Mouse (Mus musculus) liver, embryonic 15.5 days (tissue): Measurements from ENCODE around the gene Lmx1b. TPM values are rescaled to one million over a fixed set of nuclear protein-coding genes. Genes with fewer than 3 reads are reported as not detected.

ENCODE experiments used
- ATAC-seq: fragments of 200-750 bp; cut with Nextera tagmentation; 2 replicates; pipeline ENCODE4 v1.8.0; 2017; ENCODE audit warnings: moderate number of reproducible peaks, mild to moderate bottlenecking, moderate library complexity; ENCODE audit not compliant: insufficient read depth
- H3K27ac ChIP-seq: fragments of 300-500 bp; sonication (generic); replicated peaks from 2 replicates; pipeline ENCODE4 v1.5.1; 2015; ENCODE audit warnings: mild to moderate bottlenecking, inconsistent platforms
- H3K27me3 ChIP-seq: fragments of 300-500 bp; sonication (generic); 2 replicates; pipeline ENCODE4 v1.6.1; 2015; ENCODE audit warnings: mild to moderate bottlenecking, inconsistent platforms
- H3K36me3 ChIP-seq: fragments of 300-500 bp; sonication (generic); replicated peaks from 2 replicates; pipeline ENCODE4 v1.6.1; 2015; ENCODE audit warnings: moderate library complexity, mild to moderate bottlenecking, inconsistent platforms
- H3K4me1 ChIP-seq: fragments of 300-500 bp; sonication (generic); replicated peaks from 2 replicates; pipeline ENCODE4 v1.6.1; 2015; ENCODE audit warnings: inconsistent platforms
- H3K4me2 ChIP-seq: fragments of 300-500 bp; sonication (generic); 2 replicates; pipeline ENCODE4 v1.6.1; 2015; ENCODE audit warnings: moderate library complexity, mild to moderate bottlenecking, inconsistent platforms
- H3K4me3 ChIP-seq: fragments of 300-500 bp; sonication (generic); replicated peaks from 2 replicates; pipeline ENCODE4 v1.5.1; 2015; ENCODE audit warnings: mild to moderate bottlenecking, inconsistent platforms
- H3K9ac ChIP-seq: fragments of 300-500 bp; sonication (generic); 2 replicates; pipeline ENCODE4 v1.6.1; 2015; ENCODE audit warnings: moderate library complexity, mild to moderate bottlenecking, inconsistent platforms
- H3K9me3 ChIP-seq: fragments of 300-500 bp; sonication (generic); replicated peaks from 2 replicates; pipeline ENCODE4 v1.6.1; 2016; ENCODE audit warnings: inconsistent platforms
- WGBS: fragments of 180-500 bp; shearing (Covaris S2); methylation state at CpG from one replicate; pipeline ENCODE4 v1.1.7; 2015; ENCODE audit warnings: mixed read lengths; ENCODE audit not compliant: insufficient replicate concordance; 5-methylcytosine and 5-hydroxymethylcytosine counted together
- polyA plus RNA-seq: library from polyadenylated mRNA; unstranded; fragments of >200 nt; fragmentation: Nextera tagmentation; extraction: Ambion mirVana; gene quantifications from 2 replicates; pipeline ENCODE4 v1.2.1, GENCODE M21; 2015

The Lmx1b gene
- polyA plus RNA-seq, 1 experiment from 2014 or later, result not detected

GRCm38 (mm10) chr2:33665363-33666058, 25.2 kb upstream of the Lmx1b start:
- H3K27ac ChIP-seq, result no peak overlapping the region

GRCm38 (mm10) chr2:33664661-33665060, 24.4 kb upstream of the Lmx1b start:
- Histone ChIP-seq H3K4me1 (0 out of 2 replicates have a peak, but pooled peaks cover 10% of the 10 kb centered on the region), H3K4me2 (no peak overlapping the region), H3K9ac (no peak overlapping the region), H3K4me3 (no peak overlapping the region), H3K27ac (no peak overlapping the region), H3K36me3 (no peaks in the 10 kb centered on the region), H3K9me3 (no peaks in the 10 kb centered on the region), H3K27me3 (peaks cover 6% of the 10 kb centered on the region; the same call in 1 of the 2 replicates)
- no peak for ATAC-seq
- WGBS, result 47% methylated on average over 4 of the region's 4 CpGs

More at GRCm38 (mm10) chr2:33665363-33666058, 25.2 kb upstream of the Lmx1b start:
- H3K36me3 ChIP-seq, result no peaks in the 10 kb centered on the region
- no peak overlapping the region for H3K9ac ChIP-seq
- peak overlapping the region; percentile 6; the same call in 1 of the 2 replicates for H3K4me2 ChIP-seq
- peaks cover 6% of the 10 kb centered on the region; the same call in 1 of the 2 replicates for H3K27me3 ChIP-seq
- ATAC-seq, result no peak
- no peaks in the 10 kb centered on the region for H3K9me3 ChIP-seq
- H3K4me3 ChIP-seq, result no peak overlapping the region
- H3K4me1 ChIP-seq, result 0 out of 2 replicates have a peak, but pooled peaks cover 10% of the 10 kb centered on the region
- WGBS, result 31% methylated on average over 13 of the region's 13 CpGs

GRCm38 (mm10) chr2:33659288-33659629, 18.9 kb upstream of the Lmx1b start:
- H3K9me3 ChIP-seq, result no peaks in the 10 kb centered on the region
- H3K36me3 ChIP-seq, result no peaks in the 10 kb centered on the region
- H3K4me3 ChIP-seq, result no peak overlapping the region
- WGBS, result 3% methylated on average over 7 of the region's 7 CpGs
- H3K27me3 ChIP-seq, result no peaks in the 10 kb centered on the region
- H3K27ac ChIP-seq, result no peak overlapping the region
- H3K4me1 ChIP-seq, result 0 out of 2 replicates have a peak, but pooled peaks cover 3% of the 10 kb centered on the region
- H3K4me2 ChIP-seq, result peak overlapping the region; percentile 32; the same call in 1 of the 2 replicates
- ATAC-seq, result no peak
- H3K9ac ChIP-seq, result no peak overlapping the region

GRCm38 (mm10) chr2:33658602-33659287, 18.4 kb upstream of the Lmx1b start:
- H3K27ac ChIP-seq, result no peak overlapping the region
- peak overlapping the region; percentile 32; the same call in 1 of the 2 replicates for H3K4me2 ChIP-seq
- no peaks in the 10 kb centered on the region for H3K9me3 ChIP-seq
- 33% methylated on average over 12 of the region's 12 CpGs for WGBS
- H3K4me1 ChIP-seq, result 0 out of 2 replicates have a peak, but pooled peaks cover 3% of the 10 kb centered on the region
- H3K36me3 ChIP-seq, result no peaks in the 10 kb centered on the region
- H3K27me3 ChIP-seq, result no peaks in the 10 kb centered on the region; the same call in 1 of the 2 replicates
- H3K4me3 ChIP-seq, result no peak overlapping the region
- H3K9ac ChIP-seq, result no peak overlapping the region
- no peak for ATAC-seq

- Histone ChIP-seq H3K4me1 (no peaks in the 10 kb centered on the region), H3K4me3 (no peak overlapping the region), H3K4me2 (no peak overlapping the region), H3K27me3 (peaks cover 38% of the 10 kb centered on the region), H3K9ac (no peak overlapping the region), H3K9me3 (no peaks in the 10 kb centered on the region), H3K36me3 (no peaks in the 10 kb centered on the region), H3K27ac (no peak overlapping the region)
- WGBS, result 64% methylated on average over 22 of the region's 22 CpGs
- no peak for ATAC-seq
These were observed 12.3 kb upstream of the Lmx1b start for GRCm38 (mm10) chr2:33652517-33653198.

- H3K9me3 ChIP-seq, result no peaks in the 10 kb centered on the region
- no peaks in the 10 kb centered on the region for H3K36me3 ChIP-seq
- H3K27me3 ChIP-seq, result peaks cover 70% of the 10 kb centered on the region
- no peaks in the 10 kb centered on the region for H3K4me1 ChIP-seq
- H3K9ac ChIP-seq, result no peak overlapping the region
- H3K27ac ChIP-seq, result no peak overlapping the region
- 54% methylated on average over 3 of the region's 3 CpGs for WGBS
- no peak overlapping the region for H3K4me3 ChIP-seq
- ATAC-seq, result no peak
- H3K4me2 ChIP-seq, result no peak overlapping the region
These were observed 9.1 kb upstream of the Lmx1b start for GRCm38 (mm10) chr2:33649371-33649770.

GRCm38 (mm10) chr2:33648894-33649293, 8.6 kb upstream of the Lmx1b start:
- H3K4me3 ChIP-seq, result no peak overlapping the region
- ATAC-seq, result no peak
- no peaks in the 10 kb centered on the region for H3K4me1 ChIP-seq
- no peak overlapping the region for H3K9ac ChIP-seq
- no peaks in the 10 kb centered on the region for H3K9me3 ChIP-seq
- H3K4me2 ChIP-seq, result no peak overlapping the region
- peaks cover 75% of the 10 kb centered on the region for H3K27me3 ChIP-seq
- H3K27ac ChIP-seq, result no peak overlapping the region
- WGBS, result 36% methylated on average over 4 of the region's 4 CpGs
- H3K36me3 ChIP-seq, result no peaks in the 10 kb centered on the region

- Histone ChIP-seq H3K9me3 (no peaks in the 10 kb centered on the region), H3K36me3 (no peaks in the 10 kb centered on the region), H3K9ac (no peak overlapping the region), H3K27ac (no peak overlapping the region), H3K4me2 (no peak overlapping the region), H3K4me3 (no peak overlapping the region), H3K27me3 (peaks cover 91% of the 10 kb centered on the region), H3K4me1 (no peaks in the 10 kb centered on the region)
- ATAC-seq, result no peak
- 1% methylated on average over 3 of the region's 3 CpGs for WGBS
These were observed 5.9 kb upstream of the Lmx1b start for GRCm38 (mm10) chr2:33646283-33646550.

GRCm38 (mm10) chr2:33645538-33646282, 5.4 kb upstream of the Lmx1b start:
- no peaks in the 10 kb centered on the region for H3K36me3 ChIP-seq
- no peaks in the 10 kb centered on the region for H3K4me1 ChIP-seq
- no peak overlapping the region for H3K4me3 ChIP-seq
- 2% methylated on average over 15 of the region's 15 CpGs for WGBS
- no peak overlapping the region for H3K9ac ChIP-seq
- no peak overlapping the region for H3K27ac ChIP-seq
- peaks cover 96% of the 10 kb centered on the region for H3K27me3 ChIP-seq
- H3K4me2 ChIP-seq, result no peak overlapping the region
- H3K9me3 ChIP-seq, result no peaks in the 10 kb centered on the region
- no peak for ATAC-seq

- WGBS, result 6% methylated on average over 50 of the region's 50 CpGs
- H3K27ac ChIP-seq, result no peak overlapping the region
- H3K36me3 ChIP-seq, result no peaks in the 10 kb centered on the region
- H3K4me3 ChIP-seq, result no peak overlapping the region
- no peak for ATAC-seq
- H3K9ac ChIP-seq, result no peak overlapping the region
- peaks cover 100% of the 10 kb centered on the region for H3K27me3 ChIP-seq
- no peaks in the 10 kb centered on the region; the same call in 1 of the 2 replicates for H3K4me1 ChIP-seq
- H3K4me2 ChIP-seq, result no peak overlapping the region
- H3K9me3 ChIP-seq, result no peaks in the 10 kb centered on the region
These were observed 3.7 kb upstream of the Lmx1b start for GRCm38 (mm10) chr2:33643721-33644713.
